Mouse (Mus musculus) kidney, postnatal 10 days (tissue): ENCODE measurements around the gene Bcat2.
A peak's percentile ranks its signal among the peaks of the same experiment; 100 is the strongest.

Experiments
- DNase-seq: peaks from one replicate; pipeline ENCODE4 v3.0.0; 2021; ENCODE audit warnings: mixed read lengths

Gene Bcat2

DNA sequence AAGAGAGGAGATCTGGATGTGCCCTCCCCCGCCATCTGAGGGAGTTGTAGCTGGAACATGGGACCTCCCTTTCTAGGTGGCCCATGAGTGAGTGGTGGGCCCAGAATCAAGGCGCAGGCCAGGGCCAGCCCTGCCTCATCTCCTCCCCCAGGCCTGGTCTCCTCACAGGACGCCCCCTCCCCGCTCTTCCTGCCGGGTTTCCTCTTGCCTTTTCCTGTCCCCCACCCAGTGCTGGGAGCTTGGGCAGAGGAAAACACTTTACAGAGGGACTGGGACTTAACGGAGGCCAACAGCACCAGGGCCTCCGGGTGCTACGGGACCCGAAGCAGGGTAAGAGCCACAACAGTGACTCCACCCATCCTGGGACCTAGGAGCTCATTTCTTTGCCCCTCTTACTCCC, 57.3 kb downstream of the Bcat2 start, which contains the start of gene Rasip1:
Gene Rasip1 (plus strand): TSS at position 228 of the 400 bp plus-strand sequence.
- peak; percentile 75 for DNase-seq

DNA sequence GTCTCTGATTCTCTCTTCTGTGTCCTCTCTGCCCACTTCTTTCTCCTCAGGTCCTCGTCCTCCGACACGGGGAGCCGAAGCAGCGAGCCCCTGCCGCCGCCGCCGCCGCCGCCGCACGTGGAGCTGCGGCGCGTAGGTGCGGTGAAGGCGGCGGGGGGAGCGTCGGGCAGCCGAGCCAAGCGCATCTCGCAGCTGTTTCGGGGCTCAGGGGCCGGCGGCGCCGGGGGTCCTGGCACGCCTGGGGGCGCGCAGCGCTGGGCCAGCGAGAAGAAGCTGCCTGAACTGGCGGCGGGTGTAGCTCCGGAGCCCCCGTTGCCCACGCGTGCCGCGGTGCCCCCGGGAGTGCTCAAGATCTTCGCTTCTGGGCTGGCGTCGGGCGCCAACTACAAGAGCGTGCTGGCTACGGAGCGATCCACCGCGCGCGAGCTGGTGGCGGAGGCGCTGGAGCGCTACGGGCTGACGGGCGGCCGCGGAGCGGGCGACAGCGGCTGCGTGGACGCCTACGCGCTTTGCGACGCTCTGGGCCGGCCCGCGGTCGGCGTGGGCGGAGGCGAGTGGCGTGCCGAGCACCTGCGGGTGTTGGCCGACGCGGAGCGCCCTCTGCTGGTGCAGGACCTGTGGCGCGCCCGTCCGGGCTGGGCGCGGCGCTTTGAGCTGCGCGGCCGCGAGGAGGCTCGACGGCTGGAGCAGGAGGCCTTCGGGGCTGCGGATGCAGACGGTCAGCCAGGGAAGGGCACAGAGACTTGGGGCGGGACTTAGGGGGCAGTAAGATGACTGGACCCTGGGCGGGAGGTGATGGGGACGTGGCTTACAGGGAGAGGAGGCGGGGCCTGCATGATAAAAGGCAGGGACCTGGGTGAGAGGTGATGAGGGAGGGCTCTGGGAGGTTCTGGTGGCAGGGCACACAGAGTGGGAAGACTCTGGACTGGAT, 58.7 kb downstream of the Bcat2 start:
- DNase-seq = peak; percentile 95

DNA sequence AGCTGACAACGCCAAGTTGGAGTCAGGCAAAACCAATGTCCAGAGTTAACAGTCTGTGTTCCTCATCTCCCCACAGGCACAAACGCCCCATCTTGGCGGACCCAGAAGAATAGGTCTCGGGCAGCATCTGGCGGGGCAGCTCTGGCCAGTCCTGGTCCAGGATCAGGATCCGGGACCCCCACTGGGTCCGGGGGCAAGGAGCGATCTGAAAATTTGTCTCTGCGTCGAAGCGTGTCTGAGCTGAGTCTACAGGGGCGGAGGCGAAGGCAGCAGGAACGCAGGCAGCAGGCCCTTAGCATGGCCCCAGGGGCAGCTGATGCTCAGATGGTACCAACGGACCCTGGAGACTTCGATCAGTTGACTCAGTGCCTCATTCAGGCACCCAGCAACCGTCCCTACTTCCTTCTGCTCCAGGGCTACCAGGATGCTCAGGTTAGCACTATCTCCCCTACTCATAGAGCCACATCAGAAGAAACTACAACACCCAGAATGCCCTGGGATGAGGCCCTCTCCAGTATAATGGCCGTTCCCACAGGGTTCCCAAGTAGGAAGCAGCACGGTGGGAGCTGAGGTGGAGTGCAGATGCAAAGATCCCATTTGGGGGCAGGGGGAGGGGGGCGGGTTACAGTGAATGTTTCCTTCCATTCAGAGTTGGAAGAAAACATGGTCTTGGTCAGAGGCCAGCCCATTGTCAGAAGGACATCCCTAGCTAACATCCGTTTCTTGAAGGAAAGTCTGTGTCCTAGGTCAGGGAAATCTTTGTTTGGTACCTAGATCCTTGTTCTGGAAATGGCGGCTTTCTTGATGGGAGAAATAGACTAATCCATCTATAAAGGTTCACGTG, 60.3 kb downstream of the Bcat2 start:
- DNase-seq = peak; percentile 36

DNA sequence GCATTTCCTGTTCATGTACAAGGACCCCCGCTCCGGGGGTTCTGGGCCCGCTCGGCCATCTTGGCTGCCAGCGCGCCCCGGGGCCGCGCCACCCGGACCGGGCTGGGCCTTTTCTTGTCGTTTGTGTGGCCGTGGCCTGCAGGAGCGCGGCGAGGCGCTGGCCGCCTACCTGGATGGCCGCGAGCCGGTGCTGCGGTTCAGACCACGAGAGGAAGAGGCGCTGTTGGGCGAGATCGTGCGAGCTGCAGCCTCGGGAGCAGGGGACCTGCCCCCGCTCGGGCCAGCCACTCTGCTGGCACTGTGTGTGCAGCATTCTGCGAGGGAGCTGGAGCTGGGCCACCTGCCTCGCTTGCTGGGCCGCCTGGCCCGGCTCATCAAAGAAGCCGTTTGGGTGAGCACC, 62.5 kb downstream of the Bcat2 start:
- peak; percentile 64 for DNase-seq

DNA sequence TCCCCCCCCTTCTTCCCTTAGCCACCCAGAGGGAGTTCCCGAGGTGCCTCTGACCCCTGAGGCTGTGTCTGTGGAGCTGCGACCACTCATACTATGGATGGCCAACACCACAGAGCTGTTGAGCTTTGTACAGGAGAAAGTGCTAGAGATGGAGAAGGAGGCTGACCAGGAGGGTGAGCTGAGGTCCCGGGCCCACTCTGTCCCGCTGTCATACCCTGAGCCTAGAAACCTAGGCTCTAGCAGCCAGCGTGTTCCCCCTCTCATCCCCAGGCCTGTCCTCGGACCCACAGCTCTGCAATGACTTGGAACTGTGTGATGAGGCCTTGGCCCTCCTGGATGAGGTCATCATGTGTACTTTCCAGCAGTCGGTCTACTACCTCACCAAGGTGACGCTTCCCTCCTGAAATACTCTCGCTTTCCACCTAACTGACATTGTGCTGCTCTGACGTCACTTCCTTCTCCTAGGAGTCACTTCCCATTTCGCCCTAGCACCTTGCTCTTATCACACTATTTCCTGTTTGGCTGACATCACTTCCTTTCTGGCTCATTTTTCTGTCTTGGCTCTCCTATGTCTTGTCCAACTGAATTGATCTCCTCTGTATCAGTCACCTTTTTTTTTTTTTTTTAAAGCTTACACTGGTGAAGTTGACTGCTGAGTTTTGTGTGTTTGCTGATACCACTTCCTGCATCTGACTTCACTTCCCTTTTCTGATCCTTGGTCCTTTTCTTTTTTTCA, 65.2 kb downstream of the Bcat2 start:
- peak; percentile 41 for DNase-seq

DNA sequence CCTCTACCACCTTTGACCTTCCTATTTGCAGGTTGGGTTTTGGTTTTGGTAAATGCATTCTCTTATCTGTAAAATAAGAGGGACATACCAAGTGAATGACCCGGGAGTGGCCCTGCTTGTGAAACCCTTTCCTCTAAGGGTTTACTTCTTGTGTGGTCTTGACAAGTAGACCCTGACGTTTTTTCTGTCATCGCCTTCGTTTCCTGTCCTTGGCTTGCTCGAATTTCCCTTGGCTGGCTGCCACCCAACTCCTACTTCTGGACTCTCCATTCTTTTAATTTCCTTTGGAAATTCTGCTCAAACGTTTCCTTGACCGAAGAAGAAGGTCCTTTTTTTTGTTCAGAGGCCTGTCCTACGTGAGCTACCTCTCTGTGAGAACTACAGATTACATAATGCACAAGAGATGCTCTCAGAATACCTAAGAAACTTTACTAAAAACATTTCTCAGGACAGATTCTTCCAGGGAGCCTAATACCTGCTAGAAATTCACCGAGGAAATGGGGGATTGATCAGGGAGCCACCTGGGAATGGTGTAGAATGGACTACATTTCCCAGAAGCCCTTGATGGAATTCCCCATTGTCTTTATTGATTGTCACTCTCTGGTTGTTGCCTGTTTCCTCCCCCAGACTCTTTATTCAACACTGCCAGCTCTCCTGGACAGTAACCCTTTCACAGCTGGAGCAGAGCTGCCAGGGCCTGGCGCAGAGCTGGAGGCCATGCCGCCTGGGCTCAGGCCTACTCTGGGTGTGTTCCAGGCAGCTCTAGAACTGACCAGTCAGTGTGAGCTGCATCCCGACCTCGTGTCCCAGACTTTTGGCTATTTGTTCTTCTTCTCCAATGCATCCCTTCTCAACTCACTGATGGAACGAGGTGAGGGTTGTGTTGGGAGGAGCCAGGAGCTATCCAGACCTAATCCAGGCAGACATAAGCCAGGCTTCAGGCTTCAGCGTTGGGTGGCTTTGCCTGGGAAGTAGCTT, 66.0 kb downstream of the Bcat2 start:
- peak; percentile 90 for DNase-seq

DNA sequence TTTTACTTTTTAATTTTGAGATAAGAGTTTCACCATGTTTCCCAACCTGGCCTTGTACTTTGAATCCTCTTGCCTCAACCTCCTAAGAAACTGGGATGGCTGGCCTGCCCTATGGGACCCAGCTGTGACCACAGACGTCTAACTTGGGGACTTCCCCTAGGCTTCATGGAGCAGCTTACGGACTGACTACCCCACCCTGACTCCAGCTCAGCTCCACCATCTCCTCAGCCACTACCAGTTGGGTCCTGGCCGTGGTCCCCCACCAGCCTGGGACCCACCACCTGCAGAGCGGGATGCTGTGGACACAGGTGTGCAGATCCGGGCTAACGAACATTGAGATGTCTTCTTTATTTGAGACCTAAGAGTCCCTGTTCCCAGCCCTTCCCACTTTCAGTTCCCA, 67.8 kb downstream of the Bcat2 start:
- no peak for DNase-seq

DNA sequence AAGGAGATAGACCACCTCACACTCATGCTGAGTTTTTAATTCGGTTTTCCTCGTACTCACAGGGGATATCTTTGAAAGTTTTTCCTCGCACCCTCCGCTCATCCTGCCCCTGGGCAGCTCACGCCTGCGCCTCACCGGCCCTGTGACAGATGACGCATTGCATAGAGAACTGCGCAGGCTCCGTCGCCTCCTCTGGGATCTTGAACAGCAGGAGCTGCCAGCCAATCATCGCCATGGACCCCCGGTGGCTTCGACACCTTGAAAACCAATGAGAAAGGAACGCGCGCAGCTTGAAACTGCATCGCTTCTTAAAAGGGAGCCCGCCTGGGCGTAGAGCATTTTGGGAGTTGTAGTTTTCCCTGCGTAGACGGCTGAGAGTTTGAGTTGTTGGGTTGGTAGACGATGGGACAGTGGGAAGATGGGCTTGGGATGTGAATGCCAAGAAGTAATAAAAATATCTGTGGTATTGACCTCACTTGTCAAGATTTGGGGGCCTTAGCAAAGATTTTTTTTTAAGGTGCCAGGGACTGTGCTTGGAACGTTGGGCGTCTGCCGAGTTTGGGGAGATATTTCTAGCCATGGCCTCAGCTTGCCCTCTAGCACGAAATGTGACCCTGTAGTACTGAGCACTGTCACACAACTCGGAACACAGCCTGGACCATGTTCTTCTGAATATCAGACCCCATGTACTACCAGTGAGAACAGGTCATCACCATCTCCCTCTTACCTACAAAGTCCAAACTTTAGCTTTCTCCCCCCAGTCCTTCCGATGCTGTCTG, 68.9 kb downstream of the Bcat2 start:
- peak; percentile 95 for DNase-seq
